Mouse (Mus musculus): ENCODE measurements around the gene Rtn4rl1. TPM values are rescaled to one million over a fixed set of nuclear protein-coding genes. Genes with fewer than 3 reads are reported as not detected.

Rtn4rl1 gene
- polyA plus RNA-seq, 1 experiment, result 0.02 TPM

- TF ChIP-seq GATA1 (IDR thresholded peaks at IDR 0.05; ENCODE audit: low read length), result no peak
Observed at GRCm38 (mm10) chr11:75161417-75162008, 32.1 kb upstream of the Rtn4rl1 start.

- no peak for TF ChIP-seq GATA1 (IDR thresholded peaks at IDR 0.05; ENCODE audit: low read length)
Observed at GRCm38 (mm10) chr11:75162591-75163080, 30.9 kb upstream of the Rtn4rl1 start.

GRCm38 (mm10) chr11:75163379-75163778 lies 30.2 kb upstream of the Rtn4rl1 start:
- TF ChIP-seq GATA1 (IDR thresholded peaks at IDR 0.05; ENCODE audit: low read length), result no peak

- no peak for TF ChIP-seq GATA1 (IDR thresholded peaks at IDR 0.05; ENCODE audit: low read length)
Observed at GRCm38 (mm10) chr11:75164051-75164450, 29.5 kb upstream of the Rtn4rl1 start.

- TF ChIP-seq GATA1 (IDR thresholded peaks at IDR 0.05; ENCODE audit: low read length), result no peak
Observed at GRCm38 (mm10) chr11:75164750-75165149, 28.8 kb upstream of the Rtn4rl1 start.

GRCm38 (mm10) chr11:75165441-75166192 lies 28.0 kb upstream of the Rtn4rl1 start:
- no peak for TF ChIP-seq GATA1 (IDR thresholded peaks at IDR 0.05; ENCODE audit: low read length)

GRCm38 (mm10) chr11:75166193-75166842 lies 27.3 kb upstream of the Rtn4rl1 start:
- TF ChIP-seq GATA1 (IDR thresholded peaks at IDR 0.05; ENCODE audit: low read length), result no peak

- no peak for TF ChIP-seq GATA1 (IDR thresholded peaks at IDR 0.05; ENCODE audit: low read length)
Observed at GRCm38 (mm10) chr11:75166861-75167642, 26.5 kb upstream of the Rtn4rl1 start.

GRCm38 (mm10) chr11:75167643-75168589 lies 25.7 kb upstream of the Rtn4rl1 start:
- no peak for TF ChIP-seq GATA1 (IDR thresholded peaks at IDR 0.05; ENCODE audit: low read length)

- TF ChIP-seq GATA1 (IDR thresholded peaks at IDR 0.05; ENCODE audit: low read length), result no peak
Observed at GRCm38 (mm10) chr11:75168590-75169361, 24.8 kb upstream of the Rtn4rl1 start.

- TF ChIP-seq GATA1 (IDR thresholded peaks at IDR 0.05; ENCODE audit: low read length), result no peak
Observed at GRCm38 (mm10) chr11:75169405-75170080, 24.0 kb upstream of the Rtn4rl1 start, which contains the start of gene Hic1. Hic1 (minus strand) TSS chr11:75169519.

GRCm38 (mm10) chr11:75170136-75170751 lies 23.3 kb upstream of the Rtn4rl1 start:
- no peak for TF ChIP-seq GATA1 (IDR thresholded peaks at IDR 0.05; ENCODE audit: low read length)
